Mouse (Mus musculus): ENCODE results near the gene Sertad3. TPM values are rescaled to one million over a fixed set of nuclear protein-coding genes. Genes with fewer than 3 reads are reported as not detected.
"Not testable (repeated sequence)": the region's sequence is repeated elsewhere in the genome, so short reads cannot be mapped to it uniquely, and the experiment has no call there.

Gene Sertad3
- total RNA-seq, 2 experiments from 2014 or later = 2.7 to 2.8 TPM

GRCm38 (mm10) chr7:27487740-27488268 is 14.2 kb downstream of the Sertad3 start:
- peak; percentile 59 to 64 for DNase-seq (ENCODE audit: low spot score in 2 of 2)
- intact Hi-C loops (cut with DNase I) = loop anchor here (2.0 to 10.0 kb wide), 2 partner anchors 41 to 153 kb away; partner anchors contain the start of genes Blvrb, Ltbp4 and Sptbn4

- intact Hi-C loops (cut with DNase I) = loop anchor here (10.0 kb wide), 1 partner anchor 155 kb away; the partner anchor contains the start of gene Ltbp4
- DNase-seq (ENCODE audit: low spot score in 2 of 2) = no peak
Observed at GRCm38 (mm10) chr7:27489270-27489869, 15.8 kb downstream of the Sertad3 start.

- no peak for DNase-seq (ENCODE audit: low spot score in 2 of 2)
- intact Hi-C loops (cut with DNase I) = no loop called here
Observed at GRCm38 (mm10) chr7:27490227-27490542, 16.6 kb downstream of the Sertad3 start.

GRCm38 (mm10) chr7:27490543-27491329 is 17.2 kb downstream of the Sertad3 start:
- DNase-seq (ENCODE audit: low spot score in 2 of 2) = peak; percentile 83 to 86
- intact Hi-C loops (cut with DNase I) = no loop called here

- DNase-seq (ENCODE audit: low spot score in 2 of 2) = no peak
- intact Hi-C loops (cut with DNase I) = no loop called here
Observed at GRCm38 (mm10) chr7:27491856-27492255, 18.3 kb downstream of the Sertad3 start.

GRCm38 (mm10) chr7:27493022-27493421 is 19.5 kb downstream of the Sertad3 start:
- intact Hi-C loops (cut with DNase I) = no loop called here
- DNase-seq (ENCODE audit: low spot score in 2 of 2) = no peak

GRCm38 (mm10) chr7:27493450-27493849 is 19.9 kb downstream of the Sertad3 start:
- intact Hi-C loops (cut with DNase I) = no loop called here
- no peak for DNase-seq (ENCODE audit: low spot score in 2 of 2)

- intact Hi-C loops (cut with DNase I); DNase-seq (ENCODE audit: low spot score in 2 of 2): not testable (repeated sequence)
Observed at GRCm38 (mm10) chr7:27494659-27495367, 21.2 kb downstream of the Sertad3 start.

- DNase-seq (ENCODE audit: low spot score in 2 of 2) = no peak
- intact Hi-C loops (cut with DNase I) = no loop called here
Observed at GRCm38 (mm10) chr7:27499036-27499435, 25.5 kb downstream of the Sertad3 start, which contains the start of gene Prx. Gene Prx, plus strand, starts transcription at chr7:27499324.

- DNase-seq (ENCODE audit: low spot score in 2 of 2) = no peak
- intact Hi-C loops (cut with DNase I) = no loop called here
Observed at GRCm38 (mm10) chr7:27501620-27502019, 28.1 kb downstream of the Sertad3 start.

GRCm38 (mm10) chr7:27506765-27507370 is 33.3 kb downstream of the Sertad3 start:
- intact Hi-C loops (cut with DNase I) = no loop called here
- DNase-seq (ENCODE audit: low spot score in 2 of 2) = no peak

- intact Hi-C loops (cut with DNase I) = loop anchor here (1.0 kb wide), 1 partner anchor 35 kb away; the partner anchor contains the start of gene Sertad3
Observed at GRCm38 (mm10) chr7:27507711-27508647, 34.4 kb downstream of the Sertad3 start.

GRCm38 (mm10) chr7:27508648-27509005 is 35.1 kb downstream of the Sertad3 start:
- intact Hi-C loops (cut with DNase I) = loop anchor here (1.0 kb wide), 1 partner anchor 35 kb away; the partner anchor contains the start of gene Sertad3

More at GRCm38 (mm10) chr7:27507711-27508647, 34.4 kb downstream of the Sertad3 start:
- peak; percentile 86 to 88 for DNase-seq (ENCODE audit: low spot score in 2 of 2)

GRCm38 (mm10) chr7:27510809-27511208 is 37.2 kb downstream of the Sertad3 start:
- intact Hi-C loops (cut with DNase I) = no loop called here
- no peak for DNase-seq (ENCODE audit: low spot score in 2 of 2)

More at GRCm38 (mm10) chr7:27508648-27509005, 35.1 kb downstream of the Sertad3 start:
- no peak for DNase-seq (ENCODE audit: low spot score in 2 of 2)

- no peak for DNase-seq (ENCODE audit: low spot score in 2 of 2)
- intact Hi-C loops (cut with DNase I) = no loop called here
Observed at GRCm38 (mm10) chr7:27514961-27515360, 41.4 kb downstream of the Sertad3 start.

- no peak for DNase-seq (ENCODE audit: low spot score in 2 of 2)
- intact Hi-C loops (cut with DNase I) = no loop called here
Observed at GRCm38 (mm10) chr7:27518314-27518713, 44.7 kb downstream of the Sertad3 start.

GRCm38 (mm10) chr7:27520104-27520503 is 46.5 kb downstream of the Sertad3 start:
- DNase-seq (ENCODE audit: low spot score in 2 of 2) = no peak
- intact Hi-C loops (cut with DNase I) = no loop called here

- intact Hi-C loops (cut with DNase I) = no loop called here
Observed at GRCm38 (mm10) chr7:27520599-27520998, 47.0 kb downstream of the Sertad3 start.

More at GRCm38 (mm10) chr7:27520599-27520998, 47.0 kb downstream of the Sertad3 start:
- DNase-seq (ENCODE audit: low spot score in 2 of 2) = no peak

All from left cerebral cortex, postnatal 36 days (tissue).